In genomic region chr19:6497803-6498202, GRCm38 (mm10) we compare ENCODE assay signal across 8 mouse cellular contexts. TPM values are rescaled to one million over a fixed set of nuclear protein-coding genes. Genes with fewer than 3 reads are reported as not detected.
DNase-seq lines count a peak whose midpoint lies in the region; ATAC-seq and TF ChIP-seq lines count a peak whose summit lies in the region.

No protein-coding gene starts in this region.

- H3K36me3 ChIP-seq in ES-E14 (ENCODE audit: control insufficient read depth, insufficient read depth, low read length, poor library complexity, severe bottlenecking) = no peaks in the 10 kb centered on the region
- no peaks in the 10 kb centered on the region for H3K36me3 ChIP-seq in heart, embryonic 13.5 days
- H3K36me3 ChIP-seq in liver, embryonic 12.5 days = no peaks in the 10 kb centered on the region

- DNase-seq in embryo, embryonic 11 days = peak; percentile 43
- no peak for DNase-seq in embryo, embryonic 10.5 days (ENCODE audit: low spot score)
- no peak for DNase-seq in ES-E14 (ENCODE audit: low read depth, low spot score)
- DNase-seq in spleen, postnatal 36 days (ENCODE audit: low spot score in 2 of 2) = no peak
- no peak for DNase-seq in thymus, postnatal 10 days (ENCODE audit: low spot score in 2 of 2)

- peak overlapping the region; percentile 72 to 79 for H3K4me3 ChIP-seq in ES-E14 (ENCODE audit: insufficient read depth in 1 of 2, low read depth in 1 of 2, low read length in 2 of 2, poor library complexity in 1 of 2, severe bottlenecking in 1 of 2)
- H3K4me3 ChIP-seq in heart, embryonic 13.5 days = peak overlapping the region; percentile 56
- H3K4me3 ChIP-seq in liver, embryonic 12.5 days = peak overlapping the region; percentile 46

- WGBS in heart, embryonic 13.5 days = under 1% methylated on average over 39 of the region's 39 CpGs
- WGBS in liver, embryonic 12.5 days (ENCODE audit: insufficient replicate concordance) = 3% methylated on average over 39 of the region's 39 CpGs

- H3K4me2 ChIP-seq in heart, embryonic 13.5 days = peak overlapping the region; percentile 81
- peak overlapping the region; percentile 58 for H3K4me2 ChIP-seq in liver, embryonic 12.5 days

- H3K27me3 ChIP-seq in heart, embryonic 13.5 days (replicated peaks) = peaks cover 98% of the 10 kb centered on the region
- H3K27me3 ChIP-seq in liver, embryonic 12.5 days (replicated peaks) = peaks cover 100% of the 10 kb centered on the region

- H3K9me3 ChIP-seq in ES-E14 (ENCODE audit: control insufficient read depth, insufficient read depth, low read depth, low read length) = no peaks in the 10 kb centered on the region
- H3K9me3 ChIP-seq in heart, embryonic 13.5 days = no peaks in the 10 kb centered on the region
- H3K9me3 ChIP-seq in liver, embryonic 12.5 days (replicated peaks) = no peaks in the 10 kb centered on the region

- peaks cover 0 to 9% of the 10 kb centered on the region in 2 experiments; a peak in 1 of 4 replicates for H3K4me1 ChIP-seq in ES-E14 (ENCODE audit: control insufficient read depth in 2 of 2, insufficient read depth in 2 of 2, low read length in 2 of 2, poor library complexity in 1 of 2)
- H3K4me1 ChIP-seq in heart, embryonic 13.5 days = peaks cover 18% of the 10 kb centered on the region
- H3K4me1 ChIP-seq in liver, embryonic 12.5 days = peaks cover 16% of the 10 kb centered on the region; the same call in 1 of the 2 replicates

- in situ Hi-C loops in ES-E14 (cut with MboI; ENCODE audit: low sequenced_read_pairs in 2 of 2, unreplicated experiment in 2 of 2) = loop anchor here in 1 of 2 experiments (10.0 kb wide), 1 partner anchor 77 kb away; no protein-coding TSS in a partner anchor

- peak overlapping the region; percentile 61 for H3K9ac ChIP-seq in ES-E14 (ENCODE audit: insufficient read depth, low read depth, low read length, poor library complexity, severe bottlenecking)
- H3K9ac ChIP-seq in heart, embryonic 13.5 days = peak overlapping the region; percentile 69
- H3K9ac ChIP-seq in liver, embryonic 12.5 days = 0 out of 2 replicates have a peak overlapping the region, but pooled peaks have one; percentile 27

- H3K27ac ChIP-seq in ES-E14 (ENCODE audit: insufficient read depth, low read depth, low read length, poor library complexity, severe bottlenecking) = no peak overlapping the region
- no peak overlapping the region for H3K27ac ChIP-seq in heart, embryonic 13.5 days (replicated peaks)
- no peak overlapping the region for H3K27ac ChIP-seq in liver, embryonic 12.5 days

- ATAC-seq in heart, embryonic 13.5 days (ENCODE audit: extremely low read depth, insufficient number of reproducible peaks, low FRiP score, low TSS enrichment) = no peak
- no peak for ATAC-seq in liver, embryonic 12.5 days
- no peak for ATAC-seq in CD4-positive, CD25-positive, alpha-beta regulatory T cell, adult 4 months

TF ChIP-seq in ES-E14, 5 proteins besides CTCF, POLR2A, EP300 and RAD21:
- TF ChIP-seq ZNF384 (IDR thresholded peaks at IDR 0.05; ENCODE audit: low read depth, low read length) = no peak
- no peak for TF ChIP-seq MAFK (IDR thresholded peaks at IDR 0.05; ENCODE audit: insufficient read depth, low read depth, low read length)
- TF ChIP-seq CHD2 (IDR thresholded peaks at IDR 0.05; ENCODE audit: low read depth, low read length) = no peak
- TF ChIP-seq ZC3H11A (IDR thresholded peaks at IDR 0.05; ENCODE audit: borderline replicate concordance, low read depth, low read length) = no peak
- TF ChIP-seq HCFC1 (IDR thresholded peaks at IDR 0.05; ENCODE audit: borderline replicate concordance, insufficient read depth, low read length) = no peak

RNA-seq across cellular contexts. Expression of gene Slc22a12, which starts 45.0 kb away (rescaled TPM):
- not detected in 2 replicates for total RNA-seq in ES-E14 (2012; rRNA removed)
- not detected in 2 replicates for polyA plus RNA-seq in heart, embryonic 13.5 days (2015; fragmentation: Nextera tagmentation; extraction: Ambion mirVana)
- not detected in 2 replicates for polyA plus RNA-seq in liver, embryonic 12.5 days (2016; fragmentation: Nextera tagmentation; extraction: Ambion mirVana)
- polyA plus RNA-seq in CD4-positive, CD25-positive, alpha-beta regulatory T cell, adult 4 months (2017; shearing (Covaris generic)) = not detected
